Mouse (Mus musculus): Measurements from ENCODE around the gene Gm13101. TPM values are rescaled to one million over a fixed set of nuclear protein-coding genes. Genes with fewer than 3 reads are reported as not detected.
"Not testable (repeated sequence)": the region's sequence is repeated elsewhere in the genome, so short reads cannot be mapped to it uniquely, and the experiment has no call there.

The Gm13101 gene
- total RNA-seq (2021), result not detected
- long read RNA-seq, result 0 reads

DNA sequence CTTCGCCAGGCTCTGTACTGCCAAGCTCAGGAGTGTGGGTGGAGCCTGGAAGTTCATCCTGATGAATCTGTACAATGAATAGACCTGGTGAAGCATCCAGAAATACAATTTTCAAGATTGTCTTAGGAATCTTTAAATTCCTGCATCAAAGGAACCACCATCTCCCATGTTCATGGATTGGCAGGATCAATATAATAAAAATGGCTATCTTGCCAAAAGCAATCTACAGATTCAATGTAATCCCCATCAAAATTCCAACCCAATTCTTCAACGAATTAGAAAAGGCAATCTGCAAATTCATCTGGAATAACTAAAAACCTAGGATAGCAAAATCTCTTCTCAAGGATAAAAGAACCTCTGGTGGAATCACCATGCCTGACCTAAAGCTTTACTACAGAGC, at the start of gene Gm13101:
TSS of gene Gm13101 (minus strand) at position 101 of the 400 bp plus-strand sequence.
- DNase-seq (ENCODE audit: low spot score in 2 of 2), result not testable (repeated sequence)

DNA sequence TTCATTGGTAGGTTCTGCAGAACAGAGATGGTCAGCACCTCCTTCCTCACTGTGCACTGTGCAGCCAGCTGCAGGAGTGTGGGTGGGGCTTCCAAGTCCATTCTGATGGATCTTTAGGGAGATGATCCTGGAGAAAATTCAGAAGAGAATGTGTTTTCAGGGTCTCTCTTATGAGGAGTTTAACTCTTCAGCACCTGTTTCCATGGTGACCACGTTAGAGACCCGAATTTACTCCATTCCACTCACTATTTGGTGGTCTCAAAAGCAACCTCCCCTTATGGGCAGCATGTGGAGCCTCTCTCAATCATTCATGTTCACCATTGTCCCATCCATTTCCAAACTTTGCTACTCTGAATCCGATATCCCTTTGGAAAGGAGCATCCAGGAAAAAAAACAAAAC, 27.5 kb upstream of the Gm13101 start, which contains the start of gene Pramef17:
TSS of gene Pramef17 (minus strand) at position 101 of the 400 bp plus-strand sequence.
- not testable (repeated sequence) for DNase-seq (ENCODE audit: low spot score in 2 of 2)

DNA sequence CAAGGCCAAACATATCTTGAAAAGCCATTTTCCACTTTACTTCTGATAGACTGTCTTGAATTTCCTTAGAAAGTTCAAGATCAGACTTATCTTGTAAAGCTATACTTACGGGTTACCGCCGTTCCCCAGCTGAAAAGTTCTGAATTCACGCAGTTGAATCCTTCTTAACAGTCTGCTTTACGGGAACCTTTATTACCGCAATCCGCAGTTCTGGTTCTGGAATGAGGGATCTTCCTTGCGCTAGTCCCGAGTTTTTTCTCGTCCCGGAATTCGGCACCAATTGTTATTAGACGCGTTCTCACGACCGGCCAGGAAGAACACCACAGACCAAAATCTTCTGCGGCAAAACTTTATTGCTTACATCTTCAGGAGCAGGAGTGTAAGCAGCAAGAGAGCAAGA, 21.4 kb upstream of the Gm13101 start:
- peak; percentile 46 to 62 for DNase-seq (ENCODE audit: low spot score in 2 of 2)

DNA sequence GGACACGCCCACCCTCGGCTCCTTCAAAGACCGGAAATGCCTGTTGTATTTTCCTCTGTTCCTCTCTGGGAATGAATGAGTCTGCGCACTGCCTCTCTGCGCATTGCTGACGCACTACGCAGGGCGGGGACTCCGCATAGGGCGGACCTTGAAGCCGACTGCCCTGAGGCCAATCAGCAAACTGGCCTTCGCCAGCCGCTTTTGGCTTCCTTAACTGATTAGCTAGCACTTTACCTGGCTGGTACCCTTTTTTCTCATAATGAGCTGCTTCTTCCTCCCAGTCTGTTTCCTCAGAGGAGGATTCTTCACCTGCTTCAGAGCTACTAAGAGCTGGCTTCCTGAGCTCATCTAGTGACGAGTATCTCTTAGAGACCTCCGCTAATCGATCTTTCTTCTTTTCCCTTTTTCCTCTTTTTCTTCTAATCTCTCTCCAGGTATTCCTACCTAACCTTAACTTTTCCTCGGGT, 20.8 kb upstream of the Gm13101 start:
- DNase-seq (ENCODE audit: low spot score in 2 of 2), result peak; percentile 22 to 41

DNA sequence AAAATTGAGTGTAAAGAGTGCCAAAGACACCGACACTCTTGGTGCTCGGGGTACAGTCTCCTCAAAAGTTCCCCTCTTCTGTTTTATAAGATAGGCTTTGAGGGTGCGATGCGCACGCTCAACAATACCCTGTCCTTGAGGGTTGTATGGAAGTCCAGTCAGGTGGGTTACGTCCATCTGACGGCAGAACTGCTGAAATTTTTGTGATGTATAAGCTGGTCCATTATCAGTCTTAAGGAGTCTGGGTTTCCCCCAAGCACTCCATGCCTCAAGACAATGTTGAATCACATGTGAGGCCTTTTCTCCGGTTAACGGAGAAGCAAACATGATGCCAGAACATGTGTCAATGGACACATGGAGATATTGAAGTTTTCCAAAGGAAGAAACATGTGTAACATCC, 19.0 kb upstream of the Gm13101 start:
- peak; percentile 18 to 19 for DNase-seq (ENCODE audit: low spot score in 2 of 2)

DNA sequence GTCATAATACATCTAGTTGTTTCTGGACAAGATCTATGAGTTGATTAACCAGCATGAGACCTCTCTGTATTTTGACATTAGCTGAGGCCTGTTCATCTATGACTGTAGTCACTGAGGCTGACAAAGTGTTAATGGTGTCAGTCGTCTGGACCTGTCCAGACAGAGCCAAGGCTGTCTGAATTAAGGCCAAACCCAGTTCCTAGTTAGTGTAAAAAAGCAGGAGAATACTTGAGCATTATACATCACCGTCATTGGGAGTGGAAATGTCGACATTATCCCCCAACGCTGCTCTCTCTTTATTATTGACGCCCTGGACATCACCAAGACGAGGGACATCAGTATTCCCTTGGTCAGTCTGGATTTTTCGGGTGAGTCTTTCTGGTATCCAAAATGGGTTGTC, 18.4 kb upstream of the Gm13101 start:
- DNase-seq (ENCODE audit: low spot score in 2 of 2), result peak; percentile 5 to 21

DNA sequence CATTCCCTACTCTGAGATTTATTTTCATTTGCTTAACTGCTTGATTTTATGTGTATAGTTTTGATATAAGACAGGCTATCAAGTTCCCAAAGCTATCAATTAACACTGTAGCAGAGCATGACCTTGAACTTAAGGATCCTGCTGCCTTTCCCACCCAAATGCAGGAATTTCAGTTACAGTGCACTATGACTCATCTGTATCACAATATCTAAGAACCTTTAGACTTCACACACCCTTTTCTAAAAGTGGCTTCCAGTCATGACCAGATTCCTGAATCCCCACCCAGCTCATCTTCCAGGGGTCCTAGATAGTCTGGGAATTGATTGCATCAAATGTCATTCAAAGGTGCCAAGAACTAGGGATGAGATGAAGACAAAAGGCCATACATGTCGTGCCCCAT, 16.7 kb upstream of the Gm13101 start:
- not testable (repeated sequence) for DNase-seq (ENCODE audit: low spot score in 2 of 2)

DNA sequence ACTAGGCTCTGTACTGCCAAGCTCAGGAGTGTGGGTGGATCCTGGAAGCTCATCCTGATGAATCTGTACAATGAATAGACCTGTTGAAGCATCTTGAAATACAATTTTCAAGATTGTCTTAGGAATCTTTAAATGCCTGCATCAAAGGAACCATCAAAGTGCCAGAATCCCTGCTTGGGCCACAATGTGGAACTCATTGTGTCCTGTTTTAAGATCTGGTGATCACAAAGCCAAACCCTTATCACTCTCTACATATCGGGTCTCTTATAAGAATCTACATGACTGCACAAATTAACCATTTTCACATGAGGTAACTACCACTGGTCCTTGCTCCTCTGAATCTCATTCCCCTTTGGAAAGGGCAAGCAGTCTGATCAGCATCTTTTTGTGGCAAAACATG, 15.8 kb downstream of the Gm13101 start, which contains the start of gene Pramef25:
TSS of gene Pramef25 (minus strand) at position 101 of the 400 bp plus-strand sequence.
- not testable (repeated sequence) for DNase-seq (ENCODE audit: low spot score in 2 of 2)

Other genes starting within 250 kb of the Gm13101 start
- gene Gm13078, start 247.5 kb downstream of the Gm13101 start, total RNA-seq (2021), result not detected
- gene Gm13023, start 177.6 kb downstream of the Gm13101 start, total RNA-seq (2021), result not detected
- not detected for gene Gm13084, start 150.9 kb downstream of the Gm13101 start, total RNA-seq (2021)
- not detected for gene Gm13103, start 120.5 kb downstream of the Gm13101 start, total RNA-seq (2021)
- gene Pramef6, start 66.6 kb downstream of the Gm13101 start, total RNA-seq (2021), result not detected
- not detected for gene Pramef25, start 15.9 kb downstream of the Gm13101 start, total RNA-seq (2021)
- not detected for gene Pramef17, start 27.4 kb upstream of the Gm13101 start, total RNA-seq (2021)
- not detected for gene Pramel4, start 92.2 kb upstream of the Gm13101 start, total RNA-seq (2021)
- not detected for gene Gm13102, start 139.5 kb upstream of the Gm13101 start, total RNA-seq (2021)
- gene Oog3, start 195.7 kb upstream of the Gm13101 start, total RNA-seq (2021), result not detected
- not detected for gene Oog2, start 223.8 kb upstream of the Gm13101 start, total RNA-seq (2021)
- not detected for gene C87977, start 246.4 kb upstream of the Gm13101 start, total RNA-seq (2021)